Mouse (Mus musculus) left cerebral cortex, postnatal 25 days (tissue): ENCODE measurements around the gene Ccdc187. TPM values are rescaled to one million over a fixed set of nuclear protein-coding genes. Genes with fewer than 3 reads are reported as not detected.
A peak's percentile ranks its signal among the peaks of the same experiment; 100 is the strongest.

Experiments used
- DNase-seq, 2 experiments: peaks; one replicate each; pipeline ENCODE4 v3.0.0; 2022; ENCODE audit warnings: low spot score in 2 of 2, mixed read lengths in 1 of 2
- intact Hi-C: fragments of 180-260 bp; cut with DNase I; formaldehyde crosslinking; loops from one replicate; pipeline ENCODE4 v1.15.1; 2025
- total RNA-seq, 2 experiments: library from RNA; stranded (reverse); gene quantifications; 2 replicates each; pipeline ENCODE4 v1.2.3; 2021

The Ccdc187 gene
- total RNA-seq, 2 experiments from 2014 or later, result 0.57 to 4.3 TPM

- peak; percentile 73 to 89 for DNase-seq
- intact Hi-C loops, result loop anchor here (5.0 kb wide), 1 partner anchor 231 kb away; no protein-coding TSS in a partner anchor
These were observed 4.0 kb upstream of the Ccdc187 start for GRCm38 (mm10) chr2:26298208-26298855.

DNA sequence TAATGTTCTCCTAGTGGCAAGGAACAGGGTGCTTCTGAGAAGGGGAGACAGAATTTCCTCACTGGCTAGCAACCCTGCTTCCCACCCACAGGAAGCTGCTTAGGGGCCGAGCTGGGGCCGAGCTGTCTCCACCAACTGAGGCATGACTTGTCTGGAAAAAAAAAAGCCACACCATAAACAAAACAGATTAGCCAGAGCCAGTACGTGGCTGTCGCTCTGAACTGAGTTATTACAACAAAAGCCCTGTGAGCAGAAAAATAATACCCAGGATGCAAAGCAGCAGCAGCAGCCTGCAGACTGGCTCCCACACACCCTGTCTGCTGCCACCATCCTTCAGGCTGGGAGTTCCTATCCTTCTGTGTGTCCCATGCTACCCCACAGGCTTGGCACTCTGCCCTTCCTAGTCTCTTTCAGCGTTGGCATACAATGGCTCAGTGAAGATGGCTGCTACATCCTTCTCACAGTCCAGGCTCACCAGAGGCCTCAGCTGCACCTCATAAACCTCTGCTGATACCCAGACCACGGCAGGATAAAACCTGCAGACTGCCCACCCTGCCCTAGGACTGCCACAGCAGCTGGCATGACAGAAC lies 2.3 kb upstream of the Ccdc187 start:
- DNase-seq, result peak; percentile 73 to 90
- intact Hi-C loops, result loop anchor here (5.0 kb wide), 1 partner anchor 229 kb away; no protein-coding TSS in a partner anchor

- intact Hi-C loops, result no loop called here
- DNase-seq, result no peak
These were observed 4.2 kb downstream of the Ccdc187 start for GRCm38 (mm10) chr2:26290133-26290532.

- DNase-seq, result no peak
- intact Hi-C loops, result loop anchor here (10.0 kb wide), 1 partner anchor 462 kb away; the partner anchor contains the start of gene Lcn9
These were observed 8.0 kb downstream of the Ccdc187 start for GRCm38 (mm10) chr2:26286391-26286790.

GRCm38 (mm10) chr2:26285804-26286203 lies 8.6 kb downstream of the Ccdc187 start:
- DNase-seq, result no peak
- intact Hi-C loops, result loop anchor here (10.0 kb wide), 1 partner anchor 461 kb away; the partner anchor contains the start of gene Lcn9

DNA sequence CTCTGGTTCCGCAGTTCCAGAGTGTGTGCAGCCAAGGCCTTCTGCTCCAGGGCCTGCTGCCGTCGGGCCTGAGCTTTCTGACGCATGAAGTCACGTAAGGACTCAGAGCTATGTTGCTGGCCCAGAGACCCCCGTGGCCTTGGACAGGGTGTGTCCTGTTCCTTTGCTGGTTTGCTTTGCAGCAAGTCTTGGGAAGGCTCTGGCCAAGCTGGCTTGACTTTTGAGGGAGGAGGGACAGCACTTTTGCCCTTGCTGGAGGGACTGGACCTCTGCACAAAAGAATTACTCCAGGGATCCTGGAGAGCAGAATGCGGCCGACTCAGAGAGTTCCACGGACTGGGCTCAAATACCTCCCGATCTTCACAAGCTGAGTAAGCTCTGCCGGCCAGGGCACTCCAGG lies 13.8 kb downstream of the Ccdc187 start:
- intact Hi-C loops, result loop anchor here (10.0 kb wide), 1 partner anchor 456 kb away; the partner anchor contains the start of gene Lcn9
- no peak for DNase-seq

DNA sequence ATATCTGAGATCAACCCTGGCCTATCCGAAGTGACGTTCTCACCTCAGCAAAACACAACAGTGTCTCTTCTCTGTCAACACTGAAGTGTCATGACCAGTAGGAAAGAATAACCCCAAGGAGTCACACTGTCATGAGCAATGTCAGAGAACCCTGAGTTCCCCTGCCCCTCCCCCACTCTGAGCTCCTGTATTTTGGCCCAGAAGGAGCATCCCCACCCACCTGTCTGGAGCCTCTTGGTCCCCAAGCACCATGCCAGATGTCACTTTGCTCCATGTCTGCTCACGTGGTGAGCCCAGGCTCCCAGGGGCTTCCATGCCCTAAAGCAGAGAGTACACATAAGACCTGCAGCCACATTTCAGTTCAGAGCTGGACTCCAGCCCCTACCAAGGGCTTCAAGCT lies 14.6 kb downstream of the Ccdc187 start:
- intact Hi-C loops, result loop anchor here (5.0 to 10.0 kb wide), 2 partner anchors 242 to 455 kb away; partner anchors contain the start of gene Lcn9
- no peak for DNase-seq

GRCm38 (mm10) chr2:26273611-26274010 lies 20.7 kb downstream of the Ccdc187 start:
- intact Hi-C loops, result loop anchor here (1.0 kb wide), 2 partner anchors 91 to 119 kb away; no protein-coding TSS in a partner anchor
- DNase-seq, result peak; percentile 58 to 74

DNA sequence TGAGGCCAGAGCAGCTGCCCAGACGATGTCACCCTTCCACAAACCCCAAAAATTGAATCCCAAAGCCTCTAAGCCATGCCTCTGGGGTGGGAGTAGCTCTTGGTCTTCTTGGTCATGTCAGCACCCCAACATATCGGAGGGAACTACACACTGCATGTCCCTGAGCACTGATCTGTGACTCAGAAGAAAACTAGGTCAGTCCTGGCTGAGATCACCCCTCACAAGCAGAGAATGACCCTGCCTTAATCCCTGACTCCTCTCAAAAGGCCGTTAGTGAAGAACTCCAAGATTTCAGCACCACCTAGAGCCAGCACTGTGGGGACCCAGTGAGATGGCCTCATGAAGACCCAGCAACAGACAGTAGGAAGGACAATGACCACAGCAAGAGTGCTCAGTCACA lies 26.1 kb downstream of the Ccdc187 start:
- intact Hi-C loops, result no loop called here
- DNase-seq, result no peak

- DNase-seq, result no peak
- intact Hi-C loops, result no loop called here
These were observed 28.2 kb downstream of the Ccdc187 start for GRCm38 (mm10) chr2:26266066-26266742.

DNA sequence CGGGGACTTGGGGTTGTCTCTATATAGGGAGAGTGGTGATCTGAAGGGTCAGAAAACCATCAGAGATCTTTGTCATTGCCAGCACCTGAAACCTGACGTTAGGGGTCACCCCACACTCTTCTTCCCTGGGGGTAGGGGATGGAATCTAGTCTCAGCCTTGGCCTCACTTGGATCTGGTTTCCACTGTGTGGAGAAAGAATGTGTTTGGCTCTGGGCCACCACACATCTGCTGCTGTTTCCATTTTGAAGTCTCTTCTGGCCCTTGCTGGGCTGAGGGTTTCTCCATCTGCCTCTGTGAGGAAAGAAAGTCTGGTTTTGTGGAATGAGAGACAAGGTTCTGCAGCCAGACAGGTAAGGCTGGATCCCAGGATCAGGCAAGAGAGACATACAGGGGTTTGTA lies 29.3 kb downstream of the Ccdc187 start:
- no peak for DNase-seq
- intact Hi-C loops, result no loop called here

DNA sequence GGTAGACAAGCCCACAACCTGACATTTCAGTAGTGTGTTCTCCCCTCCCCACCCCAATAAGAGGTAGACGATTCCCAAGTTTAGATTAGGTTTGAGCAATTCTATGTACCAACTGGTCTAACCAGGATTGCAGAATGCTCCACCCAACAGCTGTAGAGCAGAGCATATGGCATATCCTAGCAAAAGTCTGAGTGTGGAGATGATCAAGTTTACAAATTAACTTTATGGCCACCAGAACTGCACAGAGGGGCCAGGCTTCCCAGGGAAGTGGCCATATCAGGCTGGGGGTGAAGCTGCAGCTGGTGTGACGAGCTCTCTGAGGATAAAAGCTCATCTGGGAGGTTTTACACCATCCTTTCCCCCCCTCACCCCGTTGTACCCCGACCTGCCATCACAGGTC lies 29.7 kb downstream of the Ccdc187 start:
- intact Hi-C loops, result no loop called here
- DNase-seq, result no peak

- DNase-seq, result no peak
- intact Hi-C loops, result no loop called here
These were observed 36.9 kb downstream of the Ccdc187 start for GRCm38 (mm10) chr2:26257315-26258096.

DNA sequence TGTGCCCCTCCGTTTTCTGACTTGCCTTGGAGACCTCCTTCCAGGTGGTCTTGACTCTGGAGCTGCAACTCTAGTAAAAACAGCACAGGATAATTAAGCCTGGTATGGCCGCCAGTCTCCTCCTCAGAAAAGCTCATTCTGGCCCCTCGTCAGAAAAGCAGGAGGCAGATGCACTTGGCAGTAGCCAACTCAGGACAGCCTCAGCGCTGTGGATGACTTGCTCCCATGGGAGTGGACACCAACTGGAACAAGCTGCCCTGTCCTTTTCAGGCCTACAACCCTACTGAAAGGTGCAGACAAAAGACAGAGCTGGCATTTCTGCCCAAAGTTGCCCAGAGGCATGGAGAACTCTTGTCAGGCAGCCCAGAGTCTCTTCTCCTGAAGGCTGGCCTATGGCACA lies 39.5 kb downstream of the Ccdc187 start:
- no peak for DNase-seq
- intact Hi-C loops, result no loop called here

DNA sequence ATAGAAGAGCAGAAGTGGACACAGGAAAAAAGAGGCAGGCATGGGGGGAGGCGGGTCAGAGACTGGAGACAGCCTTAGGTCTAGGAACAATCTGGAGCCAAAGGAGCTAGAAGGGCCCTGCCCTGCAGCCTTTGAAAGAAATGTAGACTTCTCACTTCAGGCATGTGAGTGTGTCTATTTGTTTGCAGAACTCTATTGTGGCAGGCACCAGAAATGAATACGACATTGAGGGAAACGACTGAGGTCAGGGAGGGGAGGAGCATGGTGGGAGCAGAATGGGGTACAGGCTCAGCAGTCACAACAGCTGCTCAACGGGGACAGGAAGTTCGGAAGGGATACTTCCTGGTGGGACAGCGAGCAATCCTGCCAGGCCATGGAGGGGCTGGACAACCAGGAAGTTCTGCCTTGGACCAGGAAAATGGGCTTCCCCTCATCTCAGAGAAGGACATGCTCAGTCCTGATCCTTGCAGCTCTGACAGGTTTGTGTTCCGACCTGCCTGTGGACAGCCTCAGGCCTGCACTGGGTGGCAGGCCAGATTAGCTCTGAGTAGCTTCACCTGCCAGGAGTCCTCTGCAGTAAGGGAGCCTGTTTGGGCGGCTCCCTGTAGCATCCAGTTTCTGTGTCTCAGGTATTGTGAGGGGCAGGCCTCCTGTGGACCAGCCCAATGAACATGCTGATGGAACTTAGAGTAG lies 41.7 kb downstream of the Ccdc187 start:
- no peak for DNase-seq
- intact Hi-C loops, result no loop called here

GRCm38 (mm10) chr2:26247531-26247930 lies 46.8 kb downstream of the Ccdc187 start:
- intact Hi-C loops, result no loop called here
- DNase-seq, result no peak

DNA sequence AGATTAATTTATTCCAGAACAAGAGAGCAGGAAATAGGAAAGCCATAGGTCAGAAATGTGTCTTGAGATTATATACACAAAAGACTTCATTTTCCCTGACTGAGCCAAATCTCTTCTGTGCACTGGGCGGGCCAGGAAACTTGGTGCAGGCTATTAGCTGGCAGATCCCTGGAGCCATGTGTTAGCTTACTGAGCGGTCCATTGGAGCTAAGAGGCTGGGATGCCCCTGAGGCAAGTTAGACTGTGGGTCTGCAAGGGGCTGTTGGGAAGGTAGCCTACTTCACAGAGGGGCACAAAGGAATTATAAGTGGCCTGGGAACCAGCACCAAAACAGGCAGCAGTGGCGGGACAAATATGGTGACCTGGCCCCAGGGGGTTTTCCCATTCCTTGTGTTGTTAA lies 53.5 kb downstream of the Ccdc187 start:
- intact Hi-C loops, result no loop called here
- no peak for DNase-seq

- DNase-seq, result peak in 1 of 2 experiments; percentile 21
- intact Hi-C loops, result no loop called here
These were observed 54.0 kb downstream of the Ccdc187 start for GRCm38 (mm10) chr2:26240330-26240729.

- peak; percentile 84 to 90 for DNase-seq
- intact Hi-C loops, result no loop called here
These were observed 57.0 kb downstream of the Ccdc187 start, which contains the start of gene Qsox2 for GRCm38 (mm10) chr2:26237290-26237782. Gene Qsox2 (minus strand): TSS chr2:26237525.
